Mouse (Mus musculus): ENCODE measurements around the gene Gm128.

GRCm38 (mm10) chr3:95289419-95289818, 48.0 kb upstream of the Gm128 start:
- no peak for TF ChIP-seq CTCF (IDR thresholded peaks at IDR 0.05; ENCODE audit: low read depth)
- TF ChIP-seq EP300 (optimal IDR thresholded peaks at IDR 0.05): no peak

All from stomach, postnatal 0 days (tissue).